Mouse (Mus musculus): ENCODE results near the gene Tnfrsf21. TPM values are rescaled to one million over a fixed set of nuclear protein-coding genes. Genes with fewer than 3 reads are reported as not detected.
A peak's percentile ranks its signal among the peaks of the same experiment; 100 is the strongest.

Gene Tnfrsf21
- polyA plus RNA-seq (2015; fragmentation: Nextera tagmentation; extraction: Ambion mirVana): 67.6 and 68.6 TPM in 2 replicates

- H3K36me3 ChIP-seq (replicated peaks): no peaks in the 10 kb centered on the region
- peak within 1 kb of the TSS; percentile 95 for H3K27ac ChIP-seq
- H3K4me3 ChIP-seq: peak within 1 kb of the TSS; percentile 85
- H3K9me3 ChIP-seq: no peaks in the 10 kb centered on the region
- H3K4me1 ChIP-seq: peaks cover 29% of the 10 kb centered on the region
- H3K9ac ChIP-seq: peak within 1 kb of the TSS; percentile 98
- peak within 1 kb of the TSS; percentile 60 for H3K4me2 ChIP-seq
- ATAC-seq (replicated peaks): peak; percentile 96
- H3K27me3 ChIP-seq (replicated peaks): no peaks in the 10 kb centered on the region
- WGBS: under 1% methylated on average over 78 of the region's 80 CpGs
These were observed at the start of gene Tnfrsf21 for GRCm38 (mm10) chr17:43016371-43017331. Tnfrsf21 (plus strand) TSS chr17:43016555.

GRCm38 (mm10) chr17:42968174-42968573, 48.2 kb upstream of the Tnfrsf21 start:
- Histone ChIP-seq H3K4me3 (no peak overlapping the region), H3K36me3 (replicated peaks) (no peaks in the 10 kb centered on the region), H3K9me3 (no peaks in the 10 kb centered on the region), H3K4me1 (no peaks in the 10 kb centered on the region), H3K9ac (no peak overlapping the region), H3K27me3 (replicated peaks) (no peaks in the 10 kb centered on the region), H3K4me2 (no peak overlapping the region), H3K27ac (no peak overlapping the region)
- 86% methylated on average over 2 of the region's 2 CpGs for WGBS
- ATAC-seq (replicated peaks): no peak

GRCm38 (mm10) chr17:42975312-42975996, 40.9 kb upstream of the Tnfrsf21 start:
- Histone ChIP-seq H3K36me3 (replicated peaks) (no peaks in the 10 kb centered on the region), H3K4me2 (no peak overlapping the region), H3K27me3 (replicated peaks) (no peaks in the 10 kb centered on the region), H3K9ac (no peak overlapping the region), H3K27ac (no peak overlapping the region), H3K9me3 (no peaks in the 10 kb centered on the region), H3K4me1 (no peaks in the 10 kb centered on the region), H3K4me3 (no peak overlapping the region)
- WGBS: 83% methylated on average over 18 of the region's 18 CpGs
- no peak for ATAC-seq (replicated peaks)

GRCm38 (mm10) chr17:42977766-42978165, 38.6 kb upstream of the Tnfrsf21 start:
- no peak overlapping the region for H3K9ac ChIP-seq
- 78% methylated on average over 7 of the region's 7 CpGs for WGBS

GRCm38 (mm10) chr17:42978345-42978744, 38.0 kb upstream of the Tnfrsf21 start:
- no peak overlapping the region for H3K27ac ChIP-seq
- no peak overlapping the region for H3K4me3 ChIP-seq
- no peak overlapping the region for H3K4me2 ChIP-seq
- no peaks in the 10 kb centered on the region for H3K27me3 ChIP-seq (replicated peaks)
- no peaks in the 10 kb centered on the region for H3K9me3 ChIP-seq
- 72% methylated on average over 4 of the region's 4 CpGs for WGBS
- H3K9ac ChIP-seq: no peak overlapping the region
- H3K36me3 ChIP-seq (replicated peaks): no peaks in the 10 kb centered on the region
- H3K4me1 ChIP-seq: no peaks in the 10 kb centered on the region
- ATAC-seq (replicated peaks): no peak

More at GRCm38 (mm10) chr17:42977766-42978165, 38.6 kb upstream of the Tnfrsf21 start:
- H3K27me3 ChIP-seq (replicated peaks): no peaks in the 10 kb centered on the region
- H3K4me1 ChIP-seq: no peaks in the 10 kb centered on the region
- no peak for ATAC-seq (replicated peaks)
- H3K4me2 ChIP-seq: no peak overlapping the region
- no peaks in the 10 kb centered on the region for H3K36me3 ChIP-seq (replicated peaks)
- no peaks in the 10 kb centered on the region for H3K9me3 ChIP-seq
- no peak overlapping the region for H3K27ac ChIP-seq
- no peak overlapping the region for H3K4me3 ChIP-seq

- Histone ChIP-seq H3K27ac (no peak overlapping the region), H3K9ac (no peak overlapping the region), H3K4me1 (no peaks in the 10 kb centered on the region), H3K36me3 (replicated peaks) (no peaks in the 10 kb centered on the region), H3K9me3 (no peaks in the 10 kb centered on the region), H3K27me3 (replicated peaks) (no peaks in the 10 kb centered on the region), H3K4me2 (no peak overlapping the region), H3K4me3 (no peak overlapping the region)
- WGBS: 93% methylated on average over 3 of the region's 3 CpGs
- ATAC-seq (replicated peaks): no peak
These were observed 34.5 kb upstream of the Tnfrsf21 start for GRCm38 (mm10) chr17:42981806-42982205.

- Histone ChIP-seq H3K36me3 (replicated peaks) (no peaks in the 10 kb centered on the region), H3K9me3 (no peaks in the 10 kb centered on the region), H3K4me1 (no peaks in the 10 kb centered on the region), H3K4me3 (no peak overlapping the region), H3K27ac (no peak overlapping the region), H3K9ac (no peak overlapping the region), H3K27me3 (replicated peaks) (no peaks in the 10 kb centered on the region), H3K4me2 (no peak overlapping the region)
- WGBS: 54% methylated on average over 4 of the region's 4 CpGs
- ATAC-seq (replicated peaks): no peak
These were observed 33.8 kb upstream of the Tnfrsf21 start for GRCm38 (mm10) chr17:42982568-42982967.

GRCm38 (mm10) chr17:42985837-42986589, 30.3 kb upstream of the Tnfrsf21 start:
- Histone ChIP-seq H3K36me3 (replicated peaks) (no peaks in the 10 kb centered on the region), H3K27ac (no peak overlapping the region), H3K9me3 (no peaks in the 10 kb centered on the region), H3K4me1 (no peaks in the 10 kb centered on the region), H3K9ac (no peak overlapping the region), H3K4me2 (no peak overlapping the region), H3K4me3 (no peak overlapping the region), H3K27me3 (replicated peaks) (no peaks in the 10 kb centered on the region)
- no peak for ATAC-seq (replicated peaks)
- WGBS: 64% methylated on average over 9 of the region's 9 CpGs

GRCm38 (mm10) chr17:42987692-42988091, 28.7 kb upstream of the Tnfrsf21 start:
- WGBS: 31% methylated on average over 4 of the region's 4 CpGs

GRCm38 (mm10) chr17:42989981-42990380, 26.4 kb upstream of the Tnfrsf21 start:
- H3K9ac ChIP-seq: no peak overlapping the region
- H3K9me3 ChIP-seq: no peaks in the 10 kb centered on the region
- no peaks in the 10 kb centered on the region for H3K36me3 ChIP-seq (replicated peaks)
- H3K27me3 ChIP-seq (replicated peaks): no peaks in the 10 kb centered on the region
- no peak overlapping the region for H3K27ac ChIP-seq
- no peak for ATAC-seq (replicated peaks)
- WGBS: 90% methylated on average over 4 of the region's 4 CpGs
- no peaks in the 10 kb centered on the region for H3K4me1 ChIP-seq
- no peak overlapping the region for H3K4me3 ChIP-seq
- H3K4me2 ChIP-seq: no peak overlapping the region

More at GRCm38 (mm10) chr17:42987692-42988091, 28.7 kb upstream of the Tnfrsf21 start:
- Histone ChIP-seq H3K36me3 (replicated peaks) (no peaks in the 10 kb centered on the region), H3K4me2 (no peak overlapping the region), H3K27me3 (replicated peaks) (no peaks in the 10 kb centered on the region), H3K9ac (no peak overlapping the region), H3K27ac (no peak overlapping the region), H3K9me3 (no peaks in the 10 kb centered on the region), H3K4me3 (no peak overlapping the region), H3K4me1 (no peaks in the 10 kb centered on the region)
- ATAC-seq (replicated peaks): no peak

GRCm38 (mm10) chr17:42991112-42991511, 25.2 kb upstream of the Tnfrsf21 start:
- no peaks in the 10 kb centered on the region for H3K36me3 ChIP-seq (replicated peaks)
- H3K4me3 ChIP-seq: no peak overlapping the region
- no peak overlapping the region for H3K4me2 ChIP-seq
- WGBS: 60% methylated on average over 11 of the region's 11 CpGs
- no peak overlapping the region for H3K9ac ChIP-seq
- H3K9me3 ChIP-seq: no peaks in the 10 kb centered on the region
- ATAC-seq (replicated peaks): no peak
- no peak overlapping the region for H3K27ac ChIP-seq
- no peaks in the 10 kb centered on the region for H3K4me1 ChIP-seq
- no peaks in the 10 kb centered on the region for H3K27me3 ChIP-seq (replicated peaks)

- H3K4me2 ChIP-seq: no peak overlapping the region
- H3K4me1 ChIP-seq: no peaks in the 10 kb centered on the region
- ATAC-seq (replicated peaks): no peak
- no peak overlapping the region for H3K27ac ChIP-seq
- WGBS: 66% methylated on average over 7 of the region's 7 CpGs
- H3K9ac ChIP-seq: no peak overlapping the region
- H3K27me3 ChIP-seq (replicated peaks): no peaks in the 10 kb centered on the region
- H3K9me3 ChIP-seq: no peaks in the 10 kb centered on the region
- H3K4me3 ChIP-seq: no peak overlapping the region
- H3K36me3 ChIP-seq (replicated peaks): no peaks in the 10 kb centered on the region
These were observed 16.8 kb upstream of the Tnfrsf21 start for GRCm38 (mm10) chr17:42999446-42999977.

Data from midbrain, embryonic 15.5 days (tissue).